Mouse (Mus musculus): ENCODE measurements around the gene Map1s.

Gene Map1s

GRCm38 (mm10) chr8:70876382-70876781, 29.4 kb upstream of the Map1s start:
- in situ Hi-C loops (cut with MboI; ENCODE audit: unreplicated experiment in 2 of 2): loop anchor here (25.0 kb wide), 1 partner anchor 786 kb away; the partner anchor contains the start of gene Unc13a (in 2 of the 2)

- in situ Hi-C loops (cut with MboI; ENCODE audit: unreplicated experiment in 2 of 2): loop anchor here (25.0 kb wide), 1 partner anchor 784 kb away; the partner anchor contains the start of gene Unc13a (in 2 of the 2)
These were observed 27.6 kb upstream of the Map1s start for GRCm38 (mm10) chr8:70878178-70878577.

- in situ Hi-C loops (cut with MboI; ENCODE audit: unreplicated experiment in 2 of 2): loop anchor here (25.0 kb wide), 1 partner anchor 783 kb away; the partner anchor contains the start of gene Unc13a (in 2 of the 2)
These were observed 26.2 kb upstream of the Map1s start for GRCm38 (mm10) chr8:70879500-70879899.

DNA sequence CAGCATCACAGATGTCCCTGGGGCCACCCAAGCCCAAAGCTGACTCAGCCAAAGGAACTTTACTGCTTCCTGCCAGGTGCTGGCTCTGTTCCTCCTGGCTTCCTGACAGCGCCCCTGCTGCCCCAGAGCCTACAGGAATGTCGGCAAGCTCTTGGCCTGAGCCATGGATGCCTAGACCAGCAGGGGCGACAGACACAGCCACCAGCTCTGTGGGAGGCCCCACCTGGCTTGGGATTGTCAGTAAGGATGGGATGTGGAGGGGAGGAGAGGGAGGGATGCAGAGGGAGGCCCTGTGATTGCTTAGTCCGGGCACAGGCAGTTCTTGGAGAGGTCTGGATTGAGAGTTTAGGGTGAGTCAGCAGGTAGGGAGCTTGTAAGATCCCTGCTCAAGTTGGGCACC, 25.6 kb upstream of the Map1s start:
- in situ Hi-C loops (cut with MboI; ENCODE audit: unreplicated experiment in 2 of 2): loop anchor here (25.0 kb wide), 1 partner anchor 782 kb away; the partner anchor contains the start of gene Unc13a (in 2 of the 2)

DNA sequence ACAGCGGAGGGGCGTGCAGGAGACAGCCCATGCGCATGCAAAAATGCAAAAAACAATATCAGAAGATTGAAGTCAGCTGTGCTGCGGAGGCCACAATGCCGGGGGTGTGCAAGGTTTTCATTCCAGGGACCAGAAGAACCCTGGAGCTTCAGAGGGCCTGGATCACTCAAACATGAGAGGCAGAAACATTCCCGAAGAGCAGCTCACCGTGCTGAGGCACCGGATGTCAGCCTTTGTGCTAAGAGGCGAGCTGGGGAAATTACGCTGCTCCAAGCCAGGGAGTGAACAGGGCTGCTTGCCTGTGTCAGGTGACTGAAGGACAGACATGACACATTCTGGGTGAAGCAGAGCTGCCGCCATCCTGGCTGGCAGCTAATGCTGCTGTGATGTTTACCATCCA, 25.2 kb upstream of the Map1s start:
- in situ Hi-C loops (cut with MboI; ENCODE audit: unreplicated experiment in 2 of 2): loop anchor here (25.0 kb wide), 1 partner anchor 782 kb away; the partner anchor contains the start of gene Unc13a (in 2 of the 2)

DNA sequence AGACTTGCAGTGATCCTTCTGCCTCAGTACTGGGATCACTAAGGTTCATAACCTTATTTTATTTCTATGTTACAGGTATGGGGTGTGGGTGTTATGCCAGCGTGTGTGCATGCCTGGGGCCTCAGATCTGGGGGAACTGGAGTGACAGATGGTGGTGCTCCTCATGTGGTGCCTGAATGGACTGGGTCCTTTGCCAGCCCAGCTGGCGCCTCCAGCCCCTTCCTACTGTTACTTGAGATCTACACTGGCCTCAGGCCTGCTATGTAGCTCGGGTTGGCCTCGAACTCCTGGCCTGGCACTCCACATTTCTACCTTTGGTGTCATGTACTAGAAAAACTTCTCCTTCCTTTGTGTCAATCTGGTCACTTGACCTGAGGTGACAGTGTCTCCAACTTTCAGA, 21.5 kb upstream of the Map1s start:
- in situ Hi-C loops (cut with MboI; ENCODE audit: unreplicated experiment in 2 of 2): loop anchor here (25.0 kb wide), 1 partner anchor 778 kb away; the partner anchor contains the start of gene Unc13a (in 2 of the 2)

GRCm38 (mm10) chr8:70884683-70885082, 21.0 kb upstream of the Map1s start:
- in situ Hi-C loops (cut with MboI; ENCODE audit: unreplicated experiment in 2 of 2): loop anchor here (25.0 kb wide), 1 partner anchor 778 kb away; the partner anchor contains the start of gene Unc13a (in 2 of the 2)

DNA sequence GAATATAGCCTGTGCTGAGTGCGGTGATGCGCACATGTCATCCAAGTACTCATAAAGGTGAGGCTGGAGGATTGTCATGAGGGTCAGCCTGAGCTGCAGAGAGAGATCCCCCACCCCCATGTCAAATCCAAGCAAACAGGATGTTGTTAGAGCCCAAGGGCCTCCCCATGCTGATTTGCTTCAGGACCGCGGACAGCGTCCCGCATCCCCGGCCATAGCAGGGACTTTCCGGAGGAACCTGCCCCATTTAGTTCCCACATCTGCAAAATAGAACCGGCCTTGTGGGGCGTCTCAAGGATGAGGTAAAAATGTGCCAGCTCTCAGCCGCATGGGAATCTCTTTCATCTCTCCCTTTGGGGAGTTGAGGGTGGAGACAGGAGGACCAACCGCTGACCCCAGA, 20.1 kb upstream of the Map1s start:
- in situ Hi-C loops (cut with MboI; ENCODE audit: unreplicated experiment in 2 of 2): loop anchor here (25.0 kb wide), 1 partner anchor 777 kb away; the partner anchor contains the start of gene Unc13a (in 2 of the 2)

DNA sequence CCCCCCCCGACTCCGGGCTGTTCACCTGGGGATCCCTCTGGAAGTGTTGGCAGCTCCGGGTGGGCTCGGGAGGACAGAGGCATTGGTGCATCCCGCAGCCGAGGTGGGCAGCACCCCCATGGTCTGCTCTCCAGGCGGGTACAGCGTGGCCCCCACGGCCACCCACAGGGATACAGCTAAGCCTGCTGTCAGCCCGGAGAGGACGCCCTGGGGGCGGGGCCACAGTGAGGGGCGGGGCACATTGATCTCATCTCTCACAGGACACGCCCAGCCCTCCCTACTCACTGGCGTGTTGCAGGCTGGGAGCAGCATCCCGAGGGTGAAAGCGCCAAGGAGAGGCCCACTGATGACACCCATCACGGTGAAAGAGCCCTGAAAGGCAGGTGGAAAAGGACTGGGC, 18.1 kb upstream of the Map1s start:
- in situ Hi-C loops (cut with MboI; ENCODE audit: unreplicated experiment in 2 of 2): loop anchor here (25.0 kb wide), 1 partner anchor 775 kb away; the partner anchor contains the start of gene Unc13a (in 2 of the 2)

- in situ Hi-C loops (cut with MboI; ENCODE audit: unreplicated experiment in 2 of 2): loop anchor here (10.0 to 25.0 kb wide), 3 partner anchors 314 to 772 kb away; partner anchors contain the start of genes Unc13a (in 2 of the 2) and Ocel1 (in 1 of the 2)
These were observed 15.1 kb upstream of the Map1s start for GRCm38 (mm10) chr8:70890656-70891055.

- in situ Hi-C loops (cut with MboI; ENCODE audit: unreplicated experiment in 2 of 2): loop anchor here (10.0 to 25.0 kb wide), 3 partner anchors 313 to 771 kb away; partner anchors contain the start of genes Unc13a (in 2 of the 2) and Ocel1 (in 1 of the 2)
These were observed 14.4 kb upstream of the Map1s start for GRCm38 (mm10) chr8:70891356-70891755.

DNA sequence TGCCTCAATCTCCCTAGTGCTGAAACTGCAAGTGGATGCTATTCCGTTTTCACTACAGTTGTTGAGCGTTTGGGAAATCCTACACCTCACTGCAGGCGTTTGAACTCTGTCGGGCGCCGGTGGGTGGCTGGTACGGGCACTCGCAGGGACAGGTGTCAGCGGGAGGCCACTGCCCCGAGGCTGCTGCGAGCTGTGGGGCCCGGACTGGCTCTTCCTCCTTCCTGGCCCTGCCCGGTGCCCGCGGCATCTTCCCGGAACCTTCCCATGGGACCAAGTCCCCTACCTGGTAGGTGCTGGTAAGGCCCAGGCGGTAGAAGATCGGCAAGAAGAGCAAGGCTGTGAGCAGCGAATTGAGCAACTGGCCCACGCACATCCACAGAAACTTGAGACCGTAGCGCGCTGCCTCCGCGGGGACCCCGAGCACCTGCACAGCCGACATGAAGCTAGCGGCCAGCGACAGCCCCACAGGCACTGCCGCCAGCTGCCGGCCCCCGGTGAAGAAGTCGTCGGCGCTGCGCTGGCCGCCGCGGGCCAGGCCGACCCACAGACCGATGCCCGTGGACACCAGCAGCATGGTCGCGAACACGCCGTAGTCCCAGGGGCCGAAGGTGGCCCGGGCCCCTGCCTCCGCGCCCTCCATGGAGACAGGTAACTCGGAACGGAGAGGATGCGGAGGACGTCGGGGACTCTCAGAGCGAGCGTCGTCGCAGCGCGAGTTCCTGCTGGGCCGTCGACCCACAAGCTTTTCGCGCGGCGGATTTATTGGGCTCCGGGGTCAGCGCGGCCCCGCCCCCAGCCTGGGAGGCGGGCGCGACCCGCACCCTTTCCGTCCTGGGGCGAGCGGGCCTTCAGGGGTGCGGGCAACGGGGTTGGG, 13.5 kb upstream of the Map1s start, which contains the start of gene Slc5a5:
Slc5a5 (minus strand) TSS at position 736 of the 874 bp plus-strand sequence.
- in situ Hi-C loops (cut with MboI; ENCODE audit: unreplicated experiment in 2 of 2): loop anchor here (10.0 to 25.0 kb wide), 3 partner anchors 313 to 770 kb away; partner anchors contain the start of genes Unc13a (in 2 of the 2) and Ocel1 (in 1 of the 2)

GRCm38 (mm10) chr8:70892896-70893655, 12.7 kb upstream of the Map1s start:
- in situ Hi-C loops (cut with MboI; ENCODE audit: unreplicated experiment in 2 of 2): loop anchor here (10.0 to 25.0 kb wide), 3 partner anchors 312 to 769 kb away; partner anchors contain the start of genes Unc13a (in 2 of the 2) and Ocel1 (in 1 of the 2)

- in situ Hi-C loops (cut with MboI; ENCODE audit: unreplicated experiment in 2 of 2): loop anchor here (10.0 to 25.0 kb wide), 3 partner anchors 311 to 768 kb away; partner anchors contain the start of genes Unc13a (in 2 of the 2) and Ocel1 (in 1 of the 2)
These were observed 11.9 kb upstream of the Map1s start for GRCm38 (mm10) chr8:70893656-70894384.

DNA sequence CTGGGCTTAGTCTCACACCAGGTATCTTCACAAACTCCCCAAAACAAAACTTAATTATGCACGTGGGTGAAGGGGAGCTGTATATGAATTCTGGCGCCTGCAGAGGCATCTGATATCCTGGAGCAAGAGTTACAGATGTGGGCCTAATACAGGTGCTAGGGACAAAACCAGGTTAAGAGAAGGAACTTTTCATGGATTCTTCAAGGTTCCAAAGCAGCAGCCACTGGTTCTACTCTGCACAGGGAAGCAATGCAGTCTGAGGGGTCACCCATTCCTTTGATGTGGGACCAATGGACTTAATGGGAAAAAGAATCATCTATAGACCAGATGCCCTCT, 11.4 kb upstream of the Map1s start:
- in situ Hi-C loops (cut with MboI; ENCODE audit: unreplicated experiment in 2 of 2): loop anchor here (10.0 to 25.0 kb wide), 3 partner anchors 310 to 768 kb away; partner anchors contain the start of genes Unc13a (in 2 of the 2) and Ocel1 (in 1 of the 2)

DNA sequence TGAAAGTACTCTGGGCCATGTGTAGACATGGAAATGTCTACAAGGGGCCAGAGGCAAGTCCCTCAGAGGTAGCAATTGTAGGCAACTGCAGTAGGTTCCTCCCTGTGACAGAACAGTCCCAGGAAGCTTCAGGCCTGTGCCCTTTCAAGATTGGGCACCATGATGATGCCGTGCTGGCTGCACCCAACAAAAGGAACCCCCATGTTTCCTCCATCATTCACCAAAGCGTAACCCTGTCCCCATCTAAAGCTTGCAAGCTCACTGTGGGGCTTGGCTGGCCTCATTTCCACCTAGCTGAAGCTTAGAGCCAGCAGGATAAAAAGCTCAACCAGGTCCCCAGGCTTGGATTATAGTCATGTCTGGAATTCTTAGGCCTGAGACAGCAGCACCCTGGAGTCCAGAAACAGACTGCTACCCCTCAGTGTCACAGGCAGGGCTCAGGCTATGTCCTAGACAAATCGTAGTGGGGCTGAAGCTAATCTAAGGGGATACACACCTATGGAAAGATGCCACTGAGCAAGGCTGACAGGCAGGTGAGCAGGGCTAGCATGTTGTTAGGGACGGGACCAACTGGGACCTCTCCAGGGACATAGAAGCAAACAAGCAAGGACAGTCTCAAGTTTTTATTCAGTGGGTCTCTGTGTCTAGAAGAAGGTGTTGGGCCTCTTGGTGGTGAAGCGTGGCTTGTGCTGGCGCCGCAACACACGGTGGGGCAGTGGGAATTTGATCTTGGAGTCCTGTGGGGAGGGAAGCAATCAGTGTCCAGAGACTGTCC, 10.8 kb upstream of the Map1s start:
- in situ Hi-C loops (cut with MboI; ENCODE audit: unreplicated experiment in 2 of 2): loop anchor here (5.0 to 25.0 kb wide), 4 partner anchors 310 to 767 kb away; partner anchors contain the start of genes Ankle1 (in 2 of the 2), Unc13a (in 2 of the 2) and Ocel1 (in 1 of the 2)

DNA sequence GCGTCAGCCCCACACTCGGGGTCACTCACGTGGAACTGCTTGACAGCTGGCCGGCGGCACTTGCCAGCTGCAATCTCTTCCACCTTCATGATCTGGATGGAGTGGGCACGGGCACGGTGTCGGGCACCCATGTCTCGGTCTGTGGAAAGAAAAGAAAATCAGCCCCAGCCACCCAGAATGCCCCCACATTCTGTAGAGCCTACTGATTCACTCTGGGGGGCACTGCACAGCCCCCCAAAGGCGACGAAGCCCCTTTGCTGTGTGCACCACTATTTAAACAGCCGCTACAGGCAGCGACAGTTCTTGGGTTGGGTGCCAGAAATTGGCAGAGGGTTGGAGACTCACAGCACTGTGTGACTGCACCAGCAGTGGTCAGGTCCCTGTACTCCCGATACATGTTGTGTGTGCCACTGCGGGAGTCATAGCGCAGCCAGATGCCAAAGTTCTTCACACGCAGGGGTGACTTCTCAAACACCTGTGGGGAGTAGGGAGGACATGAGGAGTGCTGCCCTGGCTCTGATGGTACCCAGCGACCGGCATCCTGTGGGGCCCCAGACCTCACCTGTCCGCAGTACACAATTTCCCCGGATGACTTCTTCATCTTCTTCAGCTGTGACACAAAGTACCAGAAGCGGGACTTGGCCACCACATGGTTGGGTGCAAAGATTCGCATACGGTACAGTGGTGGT, 10.0 kb upstream of the Map1s start:
- in situ Hi-C loops (cut with MboI; ENCODE audit: unreplicated experiment in 2 of 2): loop anchor here (5.0 to 25.0 kb wide), 4 partner anchors 309 to 767 kb away; partner anchors contain the start of genes Ankle1 (in 2 of the 2), Unc13a (in 2 of the 2) and Ocel1 (in 1 of the 2)
